Mouse (Mus musculus) spleen, postnatal 4 days (tissue): ENCODE data around the gene Tmbim4.

Source experiments
- DNase-seq, 2 experiments: peaks; one replicate each; pipeline ENCODE4 v3.0.0; 2022; ENCODE audit warnings: low spot score in 2 of 2

Gene Tmbim4

GRCm38 (mm10) chr10:120201131-120201921 lies at the start of gene Tmbim4:
Tmbim4 (plus strand) TSS chr10:120201590.
- peak; percentile 76 to 90 for DNase-seq

- no peak for DNase-seq
Observed at GRCm38 (mm10) chr10:120151672-120152071, 49.7 kb upstream of the Tmbim4 start.

DNA sequence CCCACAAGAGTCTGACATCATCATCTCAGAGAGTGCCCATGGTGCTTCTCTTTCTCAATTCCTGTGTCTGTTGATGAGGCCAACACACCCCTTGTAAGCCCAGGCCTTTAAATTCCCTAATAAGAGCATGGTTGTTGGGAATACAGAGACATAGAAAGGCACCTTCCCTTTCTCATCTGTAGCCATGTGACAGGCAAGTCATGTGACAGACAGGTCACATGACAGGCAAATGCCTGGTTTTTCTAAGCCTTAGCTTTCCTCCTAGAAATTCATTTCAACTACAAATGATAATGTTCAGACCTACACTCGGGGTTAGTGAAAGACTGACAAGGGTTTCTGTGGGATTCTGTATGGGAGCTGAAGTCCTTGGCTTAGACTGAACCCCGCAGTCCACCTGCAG lies 47.5 kb upstream of the Tmbim4 start:
- DNase-seq: no peak

- DNase-seq: no peak
Observed at GRCm38 (mm10) chr10:120160533-120160932, 40.9 kb upstream of the Tmbim4 start.

DNA sequence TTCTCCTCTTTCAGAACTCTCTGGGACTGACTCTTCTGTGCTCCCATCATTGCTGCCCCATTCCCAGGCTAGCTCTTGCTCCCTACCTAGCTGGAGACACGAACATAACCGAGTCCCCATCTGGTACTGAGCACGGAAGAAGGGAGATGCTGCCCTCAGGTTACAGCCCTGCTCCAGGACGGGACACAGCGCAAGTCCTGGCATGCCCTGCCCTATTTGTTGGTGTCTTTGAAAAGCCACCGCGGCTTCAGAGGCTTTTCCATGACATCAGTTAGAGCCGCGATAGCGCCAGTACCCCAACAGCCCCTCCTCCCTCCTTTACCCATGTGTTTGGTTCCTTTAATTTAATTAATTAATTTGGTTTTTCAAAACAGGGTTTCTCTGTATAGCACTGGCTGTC lies 38.5 kb upstream of the Tmbim4 start:
- no peak for DNase-seq

GRCm38 (mm10) chr10:120163490-120163889 lies 37.9 kb upstream of the Tmbim4 start:
- DNase-seq: no peak

GRCm38 (mm10) chr10:120164931-120165792 lies 36.2 kb upstream of the Tmbim4 start:
- DNase-seq: no peak

GRCm38 (mm10) chr10:120165793-120166503 lies 35.4 kb upstream of the Tmbim4 start:
- no peak for DNase-seq

DNA sequence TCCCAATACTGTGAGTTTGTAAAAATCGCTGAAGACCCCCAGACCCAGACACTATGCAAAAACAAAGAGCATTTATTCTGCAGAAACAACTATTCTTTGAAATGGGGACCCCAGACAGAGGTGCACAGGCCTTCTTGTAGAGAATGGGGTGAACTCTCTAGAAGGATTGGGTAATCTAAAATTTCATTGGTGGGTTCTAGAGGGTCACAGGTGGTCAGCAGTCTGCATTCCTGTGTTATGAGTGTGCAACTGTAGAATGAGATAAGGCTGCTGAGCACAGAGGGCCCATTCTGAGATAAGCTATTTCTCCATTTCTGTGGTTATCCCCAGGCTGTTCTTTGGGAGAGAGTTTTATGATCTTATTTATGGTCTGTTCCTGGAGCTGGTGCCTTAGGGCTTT lies 33.3 kb upstream of the Tmbim4 start:
- DNase-seq: no peak

DNA sequence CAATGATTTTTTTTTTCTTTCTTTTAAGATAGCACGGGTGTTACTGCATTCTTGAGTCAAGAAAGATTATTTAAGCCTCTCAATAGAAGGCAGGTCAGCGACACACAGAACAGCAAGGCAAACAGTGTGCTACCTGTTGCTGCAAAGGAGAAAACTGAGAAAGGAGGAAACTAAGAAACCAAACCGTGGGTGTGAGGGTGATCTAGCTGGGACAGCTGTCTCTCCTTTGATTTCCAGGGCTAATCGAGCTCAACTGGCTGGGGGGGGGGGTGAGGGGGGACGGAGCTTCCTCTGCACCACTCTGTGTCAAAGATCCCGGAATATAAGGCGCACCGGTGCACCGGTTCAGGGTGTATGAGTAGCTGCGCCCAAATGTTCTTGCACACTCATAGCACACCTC lies 32.3 kb upstream of the Tmbim4 start:
- DNase-seq: no peak

DNA sequence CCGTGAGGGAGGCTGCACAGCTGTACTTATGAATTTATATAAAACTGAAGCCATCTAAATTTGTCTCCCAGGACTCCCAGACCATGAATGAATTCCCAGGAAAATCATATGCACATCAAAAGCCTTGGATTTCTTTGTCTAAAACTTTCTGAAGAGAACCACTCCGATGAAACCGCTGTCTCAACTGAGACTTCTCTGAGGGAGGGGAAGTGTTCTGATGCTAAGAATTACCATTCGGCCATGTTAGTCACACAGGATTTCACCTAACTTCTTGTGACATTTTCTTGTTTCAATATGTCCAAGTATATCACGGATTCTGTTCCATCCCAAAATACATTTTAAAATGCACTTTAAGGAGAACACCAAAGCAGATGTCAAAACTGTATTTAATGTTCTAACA lies 31.5 kb upstream of the Tmbim4 start:
- no peak for DNase-seq

DNA sequence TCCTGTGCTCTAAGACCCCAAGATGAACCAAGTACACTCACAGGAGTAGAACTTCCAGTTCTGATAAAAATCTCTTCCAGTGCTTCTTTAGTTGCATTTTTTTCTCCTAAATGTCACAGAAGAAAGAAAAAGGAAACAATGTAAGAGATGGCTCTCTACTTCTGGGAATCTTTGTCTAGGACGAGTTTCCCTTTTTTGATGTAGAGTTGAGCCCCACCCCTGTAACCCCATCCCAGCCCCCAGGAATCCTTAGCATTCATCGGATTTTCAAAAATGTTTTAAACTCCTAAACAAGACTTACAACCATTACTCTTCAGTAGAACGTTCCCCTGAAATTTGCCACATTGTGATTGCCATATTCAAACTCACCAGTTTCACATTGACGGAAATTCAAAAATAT lies 31.1 kb upstream of the Tmbim4 start:
- no peak for DNase-seq

DNA sequence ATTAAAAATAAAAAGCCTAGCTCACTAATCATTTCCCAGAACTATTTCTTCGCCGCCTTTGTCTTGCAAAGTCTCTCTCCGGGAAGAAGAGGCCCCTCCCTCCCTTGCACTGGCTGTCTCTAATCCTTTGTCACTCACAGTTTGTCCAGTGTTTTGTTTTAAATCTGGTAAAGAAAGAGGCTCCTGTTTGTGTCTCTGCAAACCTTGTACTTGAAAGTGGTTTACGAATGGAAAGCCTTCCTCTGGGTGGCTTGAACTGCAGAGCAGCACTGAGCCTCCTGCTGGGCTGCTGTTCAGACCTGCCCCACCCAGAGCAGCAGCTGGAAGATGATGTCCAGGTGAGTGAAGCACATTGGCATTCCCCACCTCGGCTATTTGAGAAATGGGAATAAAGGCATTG lies 30.1 kb upstream of the Tmbim4 start:
- no peak for DNase-seq

GRCm38 (mm10) chr10:120174192-120174705 lies 27.1 kb upstream of the Tmbim4 start:
- no peak for DNase-seq

GRCm38 (mm10) chr10:120182887-120183286 lies 18.5 kb upstream of the Tmbim4 start:
- DNase-seq: no peak

DNA sequence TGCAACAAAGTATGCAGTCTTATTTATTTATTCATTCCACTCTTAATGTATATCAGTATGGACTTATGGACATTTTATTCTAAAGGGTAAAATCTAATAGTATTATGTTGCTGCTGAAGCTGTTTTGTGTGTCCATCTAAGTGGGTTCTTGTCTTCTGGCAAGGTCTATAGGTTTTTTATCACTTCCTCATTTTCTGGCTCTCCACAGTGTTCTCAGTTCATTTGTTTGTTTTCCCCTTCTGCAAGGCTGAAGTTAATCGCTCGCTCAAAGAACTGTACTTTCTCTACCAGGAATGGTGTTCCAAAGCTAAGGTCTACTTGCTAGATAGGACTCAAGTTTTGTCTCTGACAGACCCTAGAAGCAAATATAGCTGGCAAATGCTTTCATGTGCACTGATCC lies 18.0 kb upstream of the Tmbim4 start:
- DNase-seq: no peak

- DNase-seq: no peak
Observed at GRCm38 (mm10) chr10:120188513-120188912, 12.9 kb upstream of the Tmbim4 start.

DNA sequence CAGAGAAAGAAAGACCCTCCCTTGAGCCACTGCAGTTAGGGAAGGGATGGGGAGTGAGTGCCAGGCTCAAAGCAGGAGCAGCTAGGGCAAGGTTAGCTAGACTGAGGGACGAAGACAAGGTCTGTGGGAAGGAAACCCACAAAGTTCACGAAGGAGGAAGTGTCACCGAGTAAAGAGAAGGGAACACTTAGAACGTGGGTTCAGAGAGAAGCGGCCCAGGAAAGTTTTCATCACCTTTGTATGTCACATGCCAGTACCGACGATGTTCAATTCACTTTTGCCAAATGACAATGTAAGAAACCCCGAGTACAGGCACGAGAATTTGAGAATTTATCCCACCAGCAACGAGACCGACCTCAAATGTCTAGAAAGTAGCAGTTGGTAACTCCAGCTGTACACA lies 12.1 kb upstream of the Tmbim4 start:
- DNase-seq: no peak

GRCm38 (mm10) chr10:120189782-120190181 lies 11.6 kb upstream of the Tmbim4 start:
- no peak for DNase-seq

- no peak for DNase-seq
Observed at GRCm38 (mm10) chr10:120191165-120191564, 10.2 kb upstream of the Tmbim4 start.

DNA sequence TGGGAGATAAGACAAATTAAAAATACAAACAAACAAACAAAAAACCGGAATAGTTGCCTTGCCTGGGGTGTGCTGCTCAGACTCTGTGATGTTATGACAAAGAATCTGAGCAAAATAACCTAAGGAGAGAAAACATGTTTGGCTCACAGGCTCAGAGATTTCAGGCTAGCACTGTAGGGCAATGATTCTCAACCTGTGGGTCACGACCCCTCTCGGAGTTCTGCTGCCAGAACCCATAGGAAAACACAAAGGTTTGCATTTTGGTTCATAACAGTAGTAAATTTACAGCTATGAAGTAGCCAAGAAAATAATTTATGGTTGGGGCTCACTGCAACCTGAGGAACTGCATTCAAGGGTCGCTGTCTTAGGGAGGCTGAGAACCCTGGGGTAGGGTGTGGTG lies 9.1 kb upstream of the Tmbim4 start:
- DNase-seq: no peak

DNA sequence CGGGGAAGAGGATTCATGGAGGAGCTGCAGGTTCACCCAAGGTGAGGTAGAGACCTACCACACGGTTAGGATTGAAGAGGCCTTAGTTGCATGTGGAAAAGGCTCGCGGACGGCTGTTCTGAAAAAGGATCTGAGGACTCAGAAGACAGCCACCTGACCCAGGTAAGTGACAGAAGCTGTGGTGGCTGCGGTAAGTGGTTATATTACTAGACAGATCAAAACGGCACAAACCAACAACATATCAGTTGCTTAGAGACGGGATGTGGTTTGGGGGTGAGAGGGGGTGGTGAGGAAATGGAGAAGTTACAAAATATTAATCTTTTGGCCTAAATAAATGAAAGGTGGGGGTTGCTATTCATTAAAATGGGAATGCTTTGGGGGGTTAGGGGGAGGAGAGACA lies 8.1 kb upstream of the Tmbim4 start:
- no peak for DNase-seq
